ENCODE assay signal across 20 mouse cellular contexts in the genomic region with DNA sequence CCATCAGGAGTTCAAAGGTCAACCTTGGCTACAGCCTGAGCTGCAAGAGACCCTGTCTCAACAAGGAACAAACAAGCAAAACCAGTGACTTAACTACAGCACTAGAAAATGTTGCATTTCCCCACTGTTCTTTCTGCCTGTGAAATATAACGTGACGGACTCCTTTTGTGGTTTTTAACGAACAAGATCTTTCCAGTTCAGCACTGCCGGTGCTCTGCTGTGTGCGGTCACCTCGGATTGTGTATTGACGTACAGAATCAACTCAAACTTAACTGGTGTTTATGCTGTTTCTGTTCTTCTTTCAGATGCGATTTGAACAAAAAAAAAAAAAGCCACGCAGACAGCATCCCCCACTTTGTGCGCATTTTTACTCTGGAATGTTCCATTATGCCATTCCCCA. TPM values are rescaled to one million over a fixed set of nuclear protein-coding genes. Genes with fewer than 3 reads are reported as not detected.
"Had no signal": no experiment of that assay in that cellular context is flagged by ENCODE, and none has a peak within 500 bp of the region (broad histone marks: within the 10 kb centered on the region; RNA-seq: fewer than 3 reads in every experiment).

No protein-coding gene starts in this region.

- H3K4me1 ChIP-seq: liver, embryonic 15.5 days; lung, embryonic 15.5 days; megakaryocyte, embryonic 14.5 days; midbrain, embryonic 15.5 days; neural tube, embryonic 12.5 days; stomach, embryonic 15.5 days had no signal

- H3K36me3 ChIP-seq: liver, embryonic 15.5 days; lung, embryonic 15.5 days; midbrain, embryonic 13.5 days; midbrain, embryonic 15.5 days; neural tube, embryonic 12.5 days; stomach, embryonic 15.5 days had no signal

- H3K4me3 ChIP-seq: liver, embryonic 15.5 days; lung, embryonic 15.5 days; megakaryocyte, embryonic 14.5 days; midbrain, embryonic 13.5 days; midbrain, embryonic 15.5 days; neural tube, embryonic 12.5 days; stomach, embryonic 15.5 days had no signal

- ATAC-seq: liver, postnatal 0 days; lung, postnatal 0 days; midbrain, embryonic 13.5 days; midbrain, embryonic 15.5 days had no signal

- H3K27me3 ChIP-seq: liver, embryonic 15.5 days; lung, embryonic 15.5 days; midbrain, embryonic 13.5 days; midbrain, embryonic 15.5 days; neural tube, embryonic 12.5 days; stomach, embryonic 15.5 days had no signal

- DNase-seq: liver, postnatal 0 days; lung, adult 2 months; lung, postnatal 4 days; right cerebral cortex, postnatal 14 days; thymus, adult 2 months; thymus, postnatal 25 days; thymus, postnatal 4 days had no signal

- H3K9me3 ChIP-seq: liver, embryonic 15.5 days; lung, embryonic 15.5 days; midbrain, embryonic 13.5 days; midbrain, embryonic 15.5 days; neural tube, embryonic 12.5 days; stomach, embryonic 15.5 days had no signal

- H3K27ac ChIP-seq: liver, embryonic 15.5 days; lung, embryonic 15.5 days; midbrain, embryonic 13.5 days; midbrain, embryonic 15.5 days; neural tube, embryonic 12.5 days; stomach, embryonic 15.5 days; stomach, postnatal 0 days had no signal

- H3K4me2 ChIP-seq: liver, embryonic 15.5 days; lung, embryonic 15.5 days; midbrain, embryonic 11.5 days; midbrain, embryonic 13.5 days; midbrain, embryonic 15.5 days; neural tube, embryonic 12.5 days; stomach, embryonic 15.5 days had no signal

- H3K9ac ChIP-seq: liver, embryonic 15.5 days; liver, postnatal 0 days; lung, embryonic 15.5 days; midbrain, embryonic 13.5 days; midbrain, embryonic 15.5 days; neural tube, embryonic 12.5 days; stomach, embryonic 15.5 days had no signal

RNA-seq across cellular contexts. Expression of a gene that starts 13.4 kb away (rescaled TPM):
- total RNA-seq: monocyte, adult 5-6 weeks; neutrophil, adult 5-6 weeks had no signal
- polyA plus RNA-seq: spleen, adult 2 months had no signal
